Comparison of ENCODE assay signal across 7 mouse cellular contexts in the genomic region with DNA sequence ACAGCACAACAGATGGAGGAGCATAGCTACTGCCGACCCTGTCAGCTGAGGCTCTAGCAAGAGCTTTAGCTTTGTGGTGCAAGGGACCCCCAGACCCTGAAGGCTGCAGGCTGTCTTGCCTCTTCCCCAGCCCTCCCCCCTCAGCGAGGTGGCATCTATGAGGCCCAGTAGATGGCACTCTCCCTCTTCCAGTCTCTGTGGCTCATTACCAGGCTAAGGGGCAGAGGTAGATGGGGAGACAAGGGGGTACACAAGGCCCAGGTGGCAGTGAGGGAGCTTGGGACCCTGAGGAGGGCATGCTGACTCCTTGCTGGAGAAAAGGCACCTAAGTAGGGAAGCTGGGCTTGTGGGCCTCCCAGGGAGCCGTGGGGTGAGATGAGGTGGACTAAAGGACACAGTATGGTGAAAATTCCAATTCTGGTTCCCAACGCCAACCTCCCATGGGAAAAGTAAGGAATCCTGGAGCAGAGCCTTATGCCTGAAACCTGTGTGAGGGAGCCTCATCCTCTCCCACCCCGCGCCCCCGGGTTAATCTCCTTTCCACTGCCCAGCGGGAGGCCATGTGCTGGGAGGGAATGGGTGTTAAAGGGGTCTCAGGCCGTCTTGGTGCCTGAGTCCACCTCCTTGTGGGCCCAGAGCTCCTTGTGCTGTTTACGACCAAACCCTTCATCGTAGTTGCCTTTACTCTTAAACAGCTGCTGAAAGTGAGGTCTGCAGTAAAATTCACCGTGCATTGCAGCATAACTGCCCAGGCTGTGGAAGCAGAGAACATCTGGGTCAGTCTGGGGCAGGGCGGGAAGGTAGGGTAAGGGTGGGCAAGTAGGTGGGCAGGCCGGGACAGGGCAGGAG. TPM values are rescaled to one million over a fixed set of nuclear protein-coding genes. Genes with fewer than 3 reads are reported as not detected.
DNase-seq lines count a peak whose midpoint lies in the region; ATAC-seq lines count a peak whose summit lies in the region.

No protein-coding gene starts in this region.

- peak overlapping the region; percentile 98; the same call in 1 of the 2 replicates for H3K27ac ChIP-seq in hindbrain, embryonic 11.5 days (ENCODE audit: low read depth, low read length)
- peak overlapping the region; percentile 80 for H3K27ac ChIP-seq in liver, embryonic 13.5 days

- H3K9ac ChIP-seq in hindbrain, embryonic 11.5 days (ENCODE audit: low read depth, low read length): 0 out of 2 replicates have a peak overlapping the region, but pooled peaks have one; percentile 17
- no peak overlapping the region for H3K9ac ChIP-seq in liver, embryonic 13.5 days

- no peaks in the 10 kb centered on the region for H3K27me3 ChIP-seq in hindbrain, embryonic 11.5 days (ENCODE audit: control insufficient read depth, insufficient read depth, low read length)
- peaks cover 32% of the 10 kb centered on the region for H3K27me3 ChIP-seq in liver, embryonic 13.5 days

- peak overlapping the region; percentile 80 for H3K4me2 ChIP-seq in hindbrain, embryonic 11.5 days (replicated peaks; ENCODE audit: low read depth, low read length)
- peak overlapping the region; percentile 96 for H3K4me2 ChIP-seq in liver, embryonic 13.5 days

- ATAC-seq in hindbrain, embryonic 11.5 days (ENCODE audit: low FRiP score): no peak
- ATAC-seq in liver, embryonic 13.5 days (ENCODE audit: low read depth): no peak

- peak; percentile 52 for DNase-seq in right cerebral cortex, postnatal 25 days
- no peak for DNase-seq in right cerebral cortex, postnatal 36 days (ENCODE audit: low spot score in 2 of 2)
- DNase-seq in cerebellum, postnatal 10 days: peak; percentile 54 to 63
- DNase-seq in hindbrain, embryonic 11.5 days (ENCODE audit: low spot score): peak; percentile 34
- DNase-seq in liver, embryonic 13.5 days: no peak
- DNase-seq in natural killer cell, adult 2 months (ENCODE audit: low spot score in 2 of 2): peak; percentile 44 to 61
- no peak for DNase-seq in gastrocnemius, postnatal 25 days

- no peaks in the 10 kb centered on the region for H3K9me3 ChIP-seq in hindbrain, embryonic 11.5 days (ENCODE audit: control insufficient read depth, low read length)
- H3K9me3 ChIP-seq in liver, embryonic 13.5 days (replicated peaks): no peaks in the 10 kb centered on the region

- H3K4me3 ChIP-seq in hindbrain, embryonic 11.5 days (ENCODE audit: low read depth, low read length): peak overlapping the region; percentile 87
- H3K4me3 ChIP-seq in liver, embryonic 13.5 days (replicated peaks): peak overlapping the region; percentile 74

- no peaks in the 10 kb centered on the region; the same call in 1 of the 2 replicates for H3K36me3 ChIP-seq in hindbrain, embryonic 11.5 days (ENCODE audit: control insufficient read depth, insufficient read depth, low read length)
- H3K36me3 ChIP-seq in liver, embryonic 13.5 days: peaks cover 20% of the 10 kb centered on the region

- peaks cover 20% of the 10 kb centered on the region for H3K4me1 ChIP-seq in hindbrain, embryonic 11.5 days (replicated peaks; ENCODE audit: control insufficient read depth, insufficient read depth, low read length)
- peaks cover 53% of the 10 kb centered on the region for H3K4me1 ChIP-seq in liver, embryonic 13.5 days (replicated peaks)

- WGBS in hindbrain, embryonic 11.5 days: 69% methylated on average over 14 of the region's 14 CpGs
- WGBS in liver, embryonic 13.5 days (ENCODE audit: insufficient replicate concordance): 41% methylated on average over 14 of the region's 14 CpGs

RNA-seq across cellular contexts. Expression of a gene that starts 2.3 kb away (rescaled TPM):
- not detected in 2 replicates for polyA plus RNA-seq in hindbrain, embryonic 11.5 days (2014; fragmentation: Nextera tagmentation; extraction: Ambion mirVana)
- not detected in 2 replicates for polyA plus RNA-seq in liver, embryonic 13.5 days (2015; fragmentation: Nextera tagmentation; extraction: Ambion mirVana)
- not detected for total RNA-seq in gastrocnemius, postnatal 25 days (2021)

RNA-seq across cellular contexts. Expression of a gene that starts 2.4 kb away (rescaled TPM):
- 298 and 301 TPM in 2 replicates for polyA plus RNA-seq in hindbrain, embryonic 11.5 days (2014; fragmentation: Nextera tagmentation; extraction: Ambion mirVana)
- 82.2 and 87.8 TPM in 2 replicates for polyA plus RNA-seq in liver, embryonic 13.5 days (2015; fragmentation: Nextera tagmentation; extraction: Ambion mirVana)
- 1 to 10 TPM; 1.9 to 3.3 TPM for total RNA-seq in gastrocnemius, postnatal 25 days (2021)

RNA-seq across cellular contexts. Expression of a gene that starts 43.7 kb away (rescaled TPM):
- 36.4 and 44.5 TPM in 2 replicates for polyA plus RNA-seq in hindbrain, embryonic 11.5 days (2014; fragmentation: Nextera tagmentation; extraction: Ambion mirVana)
- 9.4 and 10.5 TPM in 2 replicates for polyA plus RNA-seq in liver, embryonic 13.5 days (2015; fragmentation: Nextera tagmentation; extraction: Ambion mirVana)
- total RNA-seq in gastrocnemius, postnatal 25 days (2021): 10 to 100 TPM in 1 of 2 experiments, 1 to 10 TPM in 1; 9.8 to 10.2 TPM

RNA-seq across cellular contexts. Expression of a gene that starts 57.8 kb away (rescaled TPM):
- 65.7 and 72.3 TPM in 2 replicates for polyA plus RNA-seq in hindbrain, embryonic 11.5 days (2014; fragmentation: Nextera tagmentation; extraction: Ambion mirVana)
- 41.5 and 50.9 TPM in 2 replicates for polyA plus RNA-seq in liver, embryonic 13.5 days (2015; fragmentation: Nextera tagmentation; extraction: Ambion mirVana)
- total RNA-seq in gastrocnemius, postnatal 25 days (2021): 10 to 100 TPM; 58.1 to 69.1 TPM

RNA-seq across cellular contexts. Expression of a gene that starts 58.4 kb away (rescaled TPM):
- polyA plus RNA-seq in hindbrain, embryonic 11.5 days (2014; fragmentation: Nextera tagmentation; extraction: Ambion mirVana): 91.4 and 103 TPM in 2 replicates
- 26.8 and 31.6 TPM in 2 replicates for polyA plus RNA-seq in liver, embryonic 13.5 days (2015; fragmentation: Nextera tagmentation; extraction: Ambion mirVana)
- total RNA-seq in gastrocnemius, postnatal 25 days (2021): 10 to 100 TPM; 20.2 to 20.7 TPM

Comparison
In these comparisons a context has a peak if more than half of its experiments do, and no peak if none do; other contexts are left out.
1. DNase-seq: peak in right cerebral cortex, postnatal 25 days (single experiment), cerebellum, postnatal 10 days (2 of 2), hindbrain, embryonic 11.5 days (single experiment) and natural killer cell, adult 2 months (2 of 2); none in right cerebral cortex, postnatal 36 days (0 of 2), liver, embryonic 13.5 days (single experiment) and gastrocnemius, postnatal 25 days (single experiment).